8 mouse cellular contexts compared by ENCODE assay signal in the genomic region with DNA sequence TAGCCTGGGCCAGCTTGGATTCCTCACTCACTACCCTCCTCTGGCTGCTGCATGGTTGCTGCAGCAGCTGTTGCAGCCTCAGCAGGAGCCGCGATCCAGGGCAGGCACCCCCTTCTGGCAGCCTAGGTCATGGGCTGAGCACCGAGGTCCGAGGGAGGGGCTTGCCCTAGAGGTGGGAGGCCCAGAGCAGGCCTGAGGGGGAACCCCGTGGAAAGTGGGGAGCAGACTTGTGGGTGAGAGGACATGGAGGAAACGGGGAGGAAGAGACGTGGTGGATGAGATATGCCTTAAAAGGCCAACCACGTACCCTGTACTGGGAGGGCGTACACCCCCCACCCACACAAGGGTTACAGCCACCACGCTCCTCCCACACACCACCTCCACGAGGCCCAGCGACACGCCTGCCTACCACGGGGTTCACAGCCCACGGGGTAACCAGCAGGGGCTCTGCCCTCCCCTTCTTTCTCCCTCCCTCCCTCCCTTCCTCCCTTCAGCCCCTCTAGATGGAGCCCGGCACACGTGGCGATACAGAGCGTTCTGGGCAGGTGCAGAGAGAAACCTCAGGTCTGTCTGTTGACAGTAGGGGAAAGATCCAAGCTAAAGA.
DNase-seq lines count a peak whose midpoint lies in the region; ATAC-seq and TF ChIP-seq lines count a peak whose summit lies in the region.

No protein-coding gene starts in this region.

- H3K36me3 ChIP-seq in forebrain, embryonic 14.5 days (ENCODE audit: control insufficient read depth, insufficient read depth, low read length) = peaks cover 26% of the 10 kb centered on the region
- H3K36me3 ChIP-seq in limb, embryonic 11.5 days (ENCODE audit: control insufficient read depth, insufficient read depth, low read length) = peaks cover 2% of the 10 kb centered on the region; the same call in 1 of the 2 replicates
- peaks cover 50% of the 10 kb centered on the region for H3K36me3 ChIP-seq in midbrain, postnatal 0 days (ENCODE audit: insufficient read depth, low read length)

- H3K9me3 ChIP-seq in forebrain, embryonic 14.5 days (replicated peaks; ENCODE audit: control insufficient read depth, low read length) = no peaks in the 10 kb centered on the region
- H3K9me3 ChIP-seq in limb, embryonic 11.5 days (ENCODE audit: control insufficient read depth, low read length) = no peaks in the 10 kb centered on the region
- no peaks in the 10 kb centered on the region for H3K9me3 ChIP-seq in midbrain, postnatal 0 days (ENCODE audit: low read length)

- peak overlapping the region; percentile 35; the same call in 1 of the 2 replicates for H3K27ac ChIP-seq in forebrain, embryonic 14.5 days (ENCODE audit: low read depth, low read length)
- H3K27ac ChIP-seq in limb, embryonic 11.5 days (replicated peaks; ENCODE audit: low read depth, low read length) = no peak overlapping the region
- H3K27ac ChIP-seq in midbrain, postnatal 0 days (ENCODE audit: low read depth, low read length) = peak overlapping the region; percentile 52

- WGBS in forebrain, embryonic 14.5 days = 16% methylated on average over 18 of the region's 19 CpGs
- WGBS in limb, embryonic 11.5 days = 12% methylated on average over 19 of the region's 19 CpGs
- WGBS in midbrain, postnatal 0 days = 10% methylated on average over 19 of the region's 19 CpGs

- peak overlapping the region; percentile 12; the same call in 1 of the 2 replicates for H3K4me2 ChIP-seq in forebrain, embryonic 14.5 days (ENCODE audit: low read length)
- peak overlapping the region; percentile 3; the same call in 1 of the 2 replicates for H3K4me2 ChIP-seq in limb, embryonic 11.5 days (ENCODE audit: low read depth, severe bottlenecking)
- no peak overlapping the region for H3K4me2 ChIP-seq in midbrain, postnatal 0 days (ENCODE audit: low read depth, low read length, poor library complexity, severe bottlenecking)

- no peak overlapping the region for H3K4me3 ChIP-seq in forebrain, embryonic 14.5 days (ENCODE audit: low read depth, low read length)
- H3K4me3 ChIP-seq in limb, embryonic 11.5 days (ENCODE audit: low read depth, low read length) = no peak overlapping the region
- no peak overlapping the region for H3K4me3 ChIP-seq in midbrain, postnatal 0 days (ENCODE audit: low read depth, low read length)

- H3K4me1 ChIP-seq in forebrain, embryonic 14.5 days (ENCODE audit: control insufficient read depth, insufficient read depth, low read length) = peaks cover 11% of the 10 kb centered on the region
- H3K4me1 ChIP-seq in limb, embryonic 11.5 days (ENCODE audit: control insufficient read depth, insufficient read depth, low read length) = peaks cover 4% of the 10 kb centered on the region
- H3K4me1 ChIP-seq in midbrain, postnatal 0 days (ENCODE audit: insufficient read depth, low read length) = 0 out of 2 replicates have a peak, but pooled peaks cover 4% of the 10 kb centered on the region

- no peak overlapping the region for H3K9ac ChIP-seq in forebrain, embryonic 14.5 days (ENCODE audit: low read length)
- H3K9ac ChIP-seq in limb, embryonic 11.5 days (ENCODE audit: low read length) = no peak overlapping the region
- no peak overlapping the region for H3K9ac ChIP-seq in midbrain, postnatal 0 days (replicated peaks; ENCODE audit: low read length, poor library complexity, severe bottlenecking)

- peak; percentile 89 for DNase-seq in CD4-positive, CD25-positive, alpha-beta regulatory T cell, adult 2 months (ENCODE audit: low read depth, low spot score)
- DNase-seq in ES-CJ7 (ENCODE audit: low read depth, low spot score) = peak; percentile 72
- DNase-seq in forebrain, embryonic 14.5 days (ENCODE audit: low spot score) = peak; percentile 44
- peak; percentile 66 for DNase-seq in limb, embryonic 11.5 days (ENCODE audit: low spot score)
- DNase-seq in midbrain, postnatal 0 days (ENCODE audit: low spot score) = peak; percentile 46
- peak; percentile 90 for DNase-seq in thymus, postnatal 25 days
- DNase-seq in right cerebral cortex, postnatal 36 days (ENCODE audit: low spot score in 2 of 2) = no peak
- DNase-seq in right cerebral cortex, adult 2 months (ENCODE audit: low spot score in 2 of 2) = no peak

- peak; percentile 47 for ATAC-seq in forebrain, embryonic 14.5 days
- ATAC-seq in limb, embryonic 11.5 days (ENCODE audit: insufficient number of reproducible peaks, low FRiP score, low TSS enrichment, low read depth) = peak; percentile 70
- peak; percentile 78 for ATAC-seq in midbrain, postnatal 0 days (ENCODE audit: low FRiP score)

- TF ChIP-seq CTCF in midbrain, postnatal 0 days (IDR thresholded peaks at IDR 0.05) = peak; percentile 51

- H3K27me3 ChIP-seq in forebrain, embryonic 14.5 days (replicated peaks; ENCODE audit: control insufficient read depth, insufficient read depth, low read length) = no peaks in the 10 kb centered on the region
- H3K27me3 ChIP-seq in limb, embryonic 11.5 days (ENCODE audit: control insufficient read depth, insufficient read depth, low read length) = no peaks in the 10 kb centered on the region
- H3K27me3 ChIP-seq in midbrain, postnatal 0 days (ENCODE audit: insufficient read depth, low read length) = no peaks in the 10 kb centered on the region

Comparison
In these comparisons a context has a peak if more than half of its experiments do, and no peak if none do; other contexts are left out.
1. DNase-seq: peak in CD4-positive, CD25-positive, alpha-beta regulatory T cell, adult 2 months (single experiment), ES-CJ7 (single experiment), forebrain, embryonic 14.5 days (single experiment), limb, embryonic 11.5 days (single experiment), midbrain, postnatal 0 days (single experiment) and thymus, postnatal 25 days (single experiment); none in right cerebral cortex, postnatal 36 days (0 of 2) and right cerebral cortex, adult 2 months (0 of 2).
2. Peak in every context shown above with its lines, with median percentiles within 50 percentile points of each other: ATAC-seq.